Mouse (Mus musculus) brown adipose tissue, adult 24 weeks (tissue): ENCODE measurements around the gene Rdh16. TPM values are rescaled to one million over a fixed set of nuclear protein-coding genes. Genes with fewer than 3 reads are reported as not detected.
"Not testable (repeated sequence)": the region's sequence is repeated elsewhere in the genome, so short reads cannot be mapped to it uniquely, and the experiment has no call there.

ENCODE experiments used
- H3K27ac ChIP-seq: fragments of 200-500 bp; replicated peaks from 2 replicates; pipeline ENCODE4 v1.5.1; 2012; ENCODE audit warnings: low read depth, mild to moderate bottlenecking, low read length
- H3K4me1 ChIP-seq: fragments of 200-500 bp; 2 replicates; pipeline ENCODE4 v1.6.1; 2012; ENCODE audit warnings: low read length, mixed read lengths; ENCODE audit not compliant: control insufficient read depth, insufficient read depth, insufficient read length
- H3K4me3 ChIP-seq: fragments of 200-500 bp; 2 replicates; pipeline ENCODE4 v1.5.1; 2012; ENCODE audit warnings: low read depth, mild to moderate bottlenecking, low read length, moderate library complexity; ENCODE audit not compliant: insufficient read depth
- polyA plus RNA-seq: library from polyadenylated mRNA; stranded (reverse); fragments of >200 nt; gene quantifications from 2 replicates; pipeline ENCODE4 v1.2.4, GENCODE M21; 2012; ENCODE audit not compliant: missing spikeins, insufficient read depth, insufficient read length

Rdh16 gene
- polyA plus RNA-seq, 1 experiment: 0.52 TPM

DNA sequence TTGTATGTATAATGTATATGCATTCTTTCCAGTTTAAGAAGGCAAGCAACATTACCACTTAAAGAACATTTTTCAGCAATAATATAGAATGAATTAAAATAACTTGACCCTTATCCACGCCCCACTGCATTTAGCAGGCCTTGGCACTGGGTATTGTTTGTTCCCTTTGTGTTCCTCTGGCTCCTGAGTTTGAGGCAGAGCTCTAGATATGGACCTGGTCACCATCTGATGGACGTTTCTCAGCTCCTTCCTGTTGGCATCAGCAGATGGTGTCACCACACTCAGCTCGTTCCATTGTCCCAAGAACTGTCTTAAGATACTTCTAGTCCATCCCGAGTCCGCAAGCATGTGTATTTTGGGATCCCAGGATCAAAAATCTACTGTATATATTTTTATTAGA is 1.3 kb downstream of the Rdh16 start:
- Histone ChIP-seq H3K27ac (no peak overlapping the region), H3K4me3 (no peak overlapping the region), H3K4me1 (no peaks in the 10 kb centered on the region)

DNA sequence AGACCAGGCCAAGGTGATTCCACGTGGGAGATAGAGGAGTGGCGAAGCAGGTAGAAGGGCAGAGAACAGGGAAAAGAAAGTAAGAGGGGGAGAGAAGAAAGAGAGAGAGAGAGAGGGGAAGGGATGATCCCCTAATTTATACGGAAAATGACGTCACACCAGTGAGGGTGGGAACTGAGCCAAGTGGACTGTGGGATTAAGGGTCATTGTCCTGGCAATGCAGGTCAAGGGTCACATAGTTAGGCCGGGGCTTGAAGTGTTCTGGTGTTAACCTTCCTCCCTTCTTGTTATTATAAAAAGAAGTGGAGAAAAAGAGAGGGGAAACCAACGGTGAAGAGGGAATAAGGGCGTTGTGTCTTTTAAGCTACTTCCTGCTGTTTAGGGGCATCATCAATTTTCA is 3.5 kb downstream of the Rdh16 start:
- H3K27ac ChIP-seq: no peak overlapping the region
- H3K4me3 ChIP-seq: no peak overlapping the region
- H3K4me1 ChIP-seq: no peaks in the 10 kb centered on the region

DNA sequence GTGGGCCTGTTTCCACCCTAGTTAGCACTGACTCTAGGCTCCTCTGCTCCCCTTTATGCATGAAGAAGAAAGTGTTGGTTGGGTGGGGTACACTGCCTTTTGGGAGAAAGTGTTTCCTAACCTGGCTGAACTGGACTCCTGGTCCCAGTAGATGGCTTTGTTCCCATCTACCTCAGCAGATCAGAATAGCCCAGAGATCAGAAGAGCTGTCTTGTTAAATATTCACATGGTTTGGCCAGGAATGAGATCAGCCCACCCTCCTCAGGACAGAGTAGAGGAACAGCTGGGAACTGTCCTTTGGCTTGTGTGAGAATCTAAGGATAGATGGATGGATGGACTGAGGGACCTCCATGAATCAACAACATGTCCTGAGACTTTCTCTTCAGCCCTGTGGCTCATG is 14.9 kb downstream of the Rdh16 start:
- H3K27ac ChIP-seq: no peak overlapping the region
- H3K4me3 ChIP-seq: no peak overlapping the region
- no peaks in the 10 kb centered on the region for H3K4me1 ChIP-seq

DNA sequence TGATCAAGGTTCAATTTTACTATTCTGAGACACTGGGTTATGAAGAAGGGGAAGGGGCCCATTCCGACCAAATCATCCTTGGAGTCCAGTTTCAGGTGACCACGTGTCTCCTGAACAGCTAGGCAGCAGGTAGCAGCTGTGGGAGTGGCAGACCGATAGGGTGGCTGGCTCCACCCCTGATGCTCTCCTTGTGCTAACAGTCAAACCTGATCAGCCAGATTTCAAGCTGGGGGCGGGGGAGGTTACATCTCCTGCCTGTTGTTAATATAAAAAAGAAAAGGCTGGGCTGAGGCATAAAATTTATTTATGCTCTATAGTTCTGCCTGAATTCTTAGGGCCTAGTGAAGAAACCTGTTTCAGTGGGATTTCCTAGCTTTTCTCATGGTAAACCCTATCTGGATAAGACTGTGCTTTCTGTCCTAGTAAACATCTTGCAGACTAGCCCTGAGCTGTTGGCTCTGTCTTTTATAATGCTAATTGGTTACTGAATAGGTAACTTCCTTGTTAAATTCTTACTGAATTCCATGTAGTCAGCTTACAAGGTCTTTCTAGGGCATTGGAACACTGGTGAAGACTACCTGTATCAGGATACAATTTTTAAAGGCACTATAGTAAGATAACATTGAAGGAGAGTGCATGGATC is 16.4 kb downstream of the Rdh16 start:
- not testable (repeated sequence) for H3K4me1 ChIP-seq, H3K4me3 ChIP-seq, H3K27ac ChIP-seq

DNA sequence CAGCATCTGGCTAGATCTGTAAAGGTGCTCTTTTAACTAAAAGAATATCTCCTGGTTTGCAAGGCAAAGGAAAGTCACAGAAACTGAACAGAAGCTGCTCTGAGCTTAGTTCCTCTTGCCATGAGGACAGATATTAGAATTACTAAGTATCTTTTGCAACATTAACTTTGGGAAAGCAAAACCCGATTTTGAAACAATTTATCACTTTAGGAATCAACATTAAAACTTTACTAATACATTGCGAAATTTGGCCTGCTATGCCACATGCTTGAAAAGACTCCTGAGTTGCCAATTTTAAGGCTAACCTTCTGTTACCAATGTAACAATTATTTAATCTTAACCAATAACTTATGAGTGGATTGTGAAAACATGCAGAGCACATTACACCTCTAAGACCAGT is 20.9 kb downstream of the Rdh16 start:
- H3K4me1 ChIP-seq, H3K4me3 ChIP-seq, H3K27ac ChIP-seq: not testable (repeated sequence)

DNA sequence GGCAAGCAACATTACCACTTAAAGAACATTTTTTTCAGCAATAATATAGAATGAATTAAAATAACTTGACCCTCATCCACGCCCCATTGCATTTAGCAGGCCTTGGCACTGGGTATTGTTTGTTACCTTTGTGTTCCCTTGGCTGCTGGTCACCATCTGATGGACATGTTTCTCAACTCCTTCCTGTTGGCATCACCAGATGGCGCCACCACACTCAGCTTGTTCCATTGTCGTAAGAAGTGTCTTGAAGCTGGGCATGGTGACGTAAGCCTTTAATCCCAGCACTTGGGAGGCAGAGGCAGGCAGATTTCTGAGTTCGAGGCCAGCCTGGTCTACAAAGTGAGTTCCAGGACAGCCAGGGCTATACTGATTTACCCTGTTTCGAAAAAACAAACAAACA is 24.4 kb downstream of the Rdh16 start:
- H3K27ac ChIP-seq: no peak overlapping the region
- H3K4me1 ChIP-seq: no peaks in the 10 kb centered on the region
- no peak overlapping the region for H3K4me3 ChIP-seq

DNA sequence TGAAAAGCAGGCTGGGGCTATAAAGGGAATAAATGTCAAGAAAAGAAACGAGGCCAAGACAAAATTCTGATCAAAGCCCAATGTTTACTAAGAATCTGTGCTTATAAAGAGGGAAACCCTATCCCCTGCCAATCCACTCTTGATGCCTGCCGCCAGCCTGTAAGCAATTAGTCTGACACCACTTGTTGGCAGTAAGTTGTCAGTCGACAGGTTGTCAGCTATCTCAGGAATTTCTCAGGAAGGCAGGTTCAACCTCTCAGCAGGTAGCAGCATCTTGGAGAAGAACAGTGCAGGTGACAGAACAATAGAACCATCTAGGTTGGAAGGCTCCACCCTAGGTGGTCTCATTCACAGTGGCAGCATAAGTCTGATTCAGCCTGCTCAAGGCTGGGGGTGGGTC is 28.2 kb downstream of the Rdh16 start:
- Histone ChIP-seq H3K4me3 (no peak overlapping the region), H3K4me1 (no peaks in the 10 kb centered on the region), H3K27ac (no peak overlapping the region)

DNA sequence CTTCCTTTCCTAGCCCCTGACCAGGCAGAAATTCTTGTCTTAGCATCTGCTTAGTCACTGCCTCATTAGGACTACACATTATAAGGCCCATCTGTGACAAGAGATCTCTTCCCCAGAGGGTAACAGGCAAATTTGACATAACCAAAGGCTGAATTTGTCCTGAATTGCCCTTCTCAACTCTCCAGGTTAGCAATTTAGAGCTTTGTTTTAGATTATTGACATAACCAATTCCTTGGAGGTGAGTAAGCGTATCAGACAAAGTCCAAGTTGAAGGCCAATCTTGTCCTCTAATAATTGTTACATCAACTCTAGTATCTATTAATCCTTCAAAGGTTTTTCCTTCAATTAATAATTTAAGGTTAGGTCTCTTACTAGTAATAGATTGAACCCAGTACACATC is 33.2 kb downstream of the Rdh16 start:
- H3K27ac ChIP-seq, H3K4me3 ChIP-seq, H3K4me1 ChIP-seq: not testable (repeated sequence)

DNA sequence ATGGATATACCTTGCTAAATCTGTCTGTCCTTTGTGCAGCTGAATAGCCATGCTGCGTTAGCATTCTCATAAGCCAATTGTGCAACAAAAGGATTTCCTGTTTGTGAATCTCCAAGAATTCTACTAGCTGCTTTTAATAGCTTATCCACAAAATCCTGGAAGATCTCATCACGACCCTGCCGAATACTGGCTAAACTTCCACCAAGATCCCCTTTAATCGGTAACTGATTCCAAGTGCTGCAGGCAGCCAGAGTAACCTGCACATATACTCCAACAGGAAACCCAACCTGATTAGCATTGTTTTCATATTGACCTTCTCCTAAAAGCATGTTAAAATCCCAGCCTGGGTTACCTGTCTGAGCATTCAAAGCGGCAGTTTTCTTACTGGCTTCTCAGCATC is 34.3 kb downstream of the Rdh16 start:
- Histone ChIP-seq H3K4me3 (no peak overlapping the region), H3K27ac (no peak overlapping the region), H3K4me1 (no peaks in the 10 kb centered on the region; the same call in 1 of the 2 replicates)

DNA sequence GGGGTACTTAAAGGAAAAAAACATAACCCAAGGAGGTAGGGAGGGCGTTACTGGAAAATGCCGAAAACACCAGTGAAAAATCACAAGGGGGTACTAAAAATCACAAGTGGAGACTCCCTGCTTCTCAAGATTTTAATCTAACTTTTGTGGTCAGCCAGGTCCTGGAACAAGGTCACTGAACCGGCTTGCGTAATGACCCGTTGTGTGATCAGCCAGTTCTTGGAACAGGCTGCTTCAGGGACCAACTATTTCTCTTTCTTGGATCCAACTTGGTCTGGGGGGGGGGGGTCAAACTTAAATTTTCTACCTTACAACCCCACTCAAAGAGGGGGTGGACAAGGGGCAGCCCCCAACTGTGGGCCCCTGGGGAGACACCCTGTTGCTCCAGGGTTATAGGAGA is 36.8 kb downstream of the Rdh16 start:
- H3K4me1 ChIP-seq, H3K27ac ChIP-seq, H3K4me3 ChIP-seq: not testable (repeated sequence)

DNA sequence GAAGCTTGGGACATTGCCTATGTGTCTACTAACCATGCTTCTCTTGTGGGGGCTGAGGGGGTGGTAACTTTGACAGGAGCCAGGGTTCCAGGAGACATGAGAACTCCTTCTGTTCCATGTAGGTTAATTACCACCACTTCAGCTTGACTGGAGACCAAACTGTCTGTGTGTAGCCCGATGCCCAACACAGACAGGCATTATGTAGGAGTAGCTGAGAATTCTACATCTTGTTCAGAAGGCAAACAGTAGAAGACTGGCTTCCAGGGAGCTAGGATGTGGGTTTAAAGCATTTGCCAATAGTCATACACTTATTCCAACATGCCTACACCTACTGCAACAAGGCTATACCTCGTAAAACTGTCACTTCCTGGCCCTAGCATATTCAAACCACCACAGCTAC is 37.6 kb downstream of the Rdh16 start:
- Histone ChIP-seq H3K4me1 (no peaks in the 10 kb centered on the region; the same call in 1 of the 2 replicates), H3K27ac (no peak overlapping the region), H3K4me3 (no peak overlapping the region)

DNA sequence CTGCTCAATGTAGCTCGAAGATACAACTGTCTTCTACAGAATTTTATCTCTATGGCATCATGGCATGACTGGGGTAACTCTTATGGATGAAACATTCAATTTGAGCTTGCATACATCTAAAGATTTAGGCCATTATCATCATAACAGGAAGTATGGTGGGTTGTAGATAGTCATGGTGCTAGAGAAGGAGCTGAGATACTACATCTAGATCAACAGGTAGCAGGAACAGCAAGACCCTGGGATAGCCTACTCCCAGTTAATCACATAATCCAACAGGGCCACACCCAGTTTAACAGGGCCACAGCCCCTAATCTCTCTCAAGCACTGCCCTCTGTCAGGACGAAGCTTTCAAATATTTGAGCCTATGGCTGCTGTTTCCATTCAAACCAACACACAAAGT is 39.8 kb downstream of the Rdh16 start:
- Histone ChIP-seq H3K4me1 (no peaks in the 10 kb centered on the region), H3K4me3 (no peak overlapping the region), H3K27ac (no peak overlapping the region)

DNA sequence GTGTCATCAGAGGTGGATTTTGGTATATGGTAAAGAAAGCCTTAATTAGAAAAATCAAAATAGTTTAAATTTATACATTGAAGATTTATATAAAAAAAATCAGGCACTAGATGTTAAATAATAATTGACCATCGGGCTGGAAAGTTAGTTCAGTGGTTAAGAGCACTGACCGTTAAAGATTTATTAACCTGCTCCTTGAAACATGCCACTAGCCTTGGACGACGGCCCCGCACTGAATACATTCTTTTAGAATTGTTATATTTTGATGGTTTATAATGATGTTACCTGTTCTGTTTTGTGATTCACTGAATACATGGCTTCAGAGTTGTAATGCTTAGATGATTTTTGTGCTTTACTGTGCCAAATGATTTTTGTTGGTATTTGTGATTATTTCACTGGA is 45.0 kb downstream of the Rdh16 start:
- not testable (repeated sequence) for H3K4me3 ChIP-seq, H3K27ac ChIP-seq, H3K4me1 ChIP-seq

DNA sequence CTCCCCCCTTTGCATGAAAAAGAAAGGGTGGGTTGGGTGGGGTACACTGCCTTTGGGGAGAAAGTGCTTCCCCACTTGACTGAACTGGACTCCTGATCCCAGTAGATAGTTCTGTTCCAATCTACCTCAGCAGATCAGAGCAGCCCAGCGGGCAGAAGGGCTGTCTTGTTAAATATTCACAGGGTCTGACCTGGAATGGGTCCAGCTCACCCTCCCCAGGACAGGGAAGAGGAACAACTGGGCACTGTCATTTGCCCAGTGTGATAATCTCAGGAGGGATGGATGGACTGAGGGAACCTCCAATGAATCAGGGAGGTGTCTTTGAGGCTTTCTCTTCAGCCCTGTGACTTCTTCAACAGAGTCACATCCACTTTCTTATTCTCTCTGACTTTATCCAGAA is 47.1 kb downstream of the Rdh16 start:
- Histone ChIP-seq H3K27ac (no peak overlapping the region), H3K4me3 (no peak overlapping the region)

DNA sequence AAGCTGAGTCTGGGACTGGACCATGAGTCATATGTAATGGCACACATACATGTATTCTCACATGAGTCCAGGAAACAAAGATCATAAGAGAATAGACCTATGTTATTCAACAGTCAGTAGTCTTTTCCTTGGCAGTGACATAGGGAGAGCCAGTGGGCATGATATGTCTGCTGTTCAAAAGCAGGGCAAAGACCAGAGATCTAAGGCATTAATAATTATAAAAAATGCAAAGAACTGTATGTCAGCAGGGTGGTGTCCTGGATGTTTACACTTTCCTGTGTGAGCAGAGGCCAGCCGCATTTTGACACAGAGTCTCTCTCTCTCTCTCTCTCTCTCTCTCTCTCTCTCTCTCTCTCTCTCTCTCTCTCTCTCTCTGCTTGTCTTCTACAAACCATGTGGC is 48.7 kb downstream of the Rdh16 start, which contains the start of gene Rdh19:
TSS of gene Rdh19 (plus strand) at position 301 of the 400 bp plus-strand sequence.
- H3K4me3 ChIP-seq: no peak within 1 kb of the TSS
- no peaks in the 10 kb centered on the region for H3K4me1 ChIP-seq
- no peak within 1 kb of the TSS for H3K27ac ChIP-seq

More for the DNA sequence above, 47.1 kb downstream of the Rdh16 start:
- no peaks in the 10 kb centered on the region for H3K4me1 ChIP-seq

DNA sequence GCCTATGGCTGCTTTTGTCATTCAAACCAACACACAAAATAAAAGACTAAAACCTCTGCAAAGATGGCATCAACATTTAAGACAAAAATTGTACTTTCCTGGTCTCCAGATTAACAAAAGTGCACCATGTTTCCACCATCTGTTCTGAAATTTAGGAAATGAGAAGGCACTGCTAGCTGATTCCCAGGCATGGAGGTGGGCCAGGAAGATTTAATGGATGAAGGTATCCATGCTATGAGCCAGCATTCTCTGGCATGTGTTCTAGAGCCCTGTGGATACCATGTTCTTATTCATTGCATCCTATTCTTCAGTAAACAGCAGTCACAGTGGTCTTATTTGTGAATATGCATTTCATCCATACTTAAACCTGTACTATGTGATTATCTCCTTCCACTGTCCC is 55.4 kb downstream of the Rdh16 start:
- H3K27ac ChIP-seq: no peak overlapping the region
- H3K4me1 ChIP-seq: no peaks in the 10 kb centered on the region
- H3K4me3 ChIP-seq: no peak overlapping the region

DNA sequence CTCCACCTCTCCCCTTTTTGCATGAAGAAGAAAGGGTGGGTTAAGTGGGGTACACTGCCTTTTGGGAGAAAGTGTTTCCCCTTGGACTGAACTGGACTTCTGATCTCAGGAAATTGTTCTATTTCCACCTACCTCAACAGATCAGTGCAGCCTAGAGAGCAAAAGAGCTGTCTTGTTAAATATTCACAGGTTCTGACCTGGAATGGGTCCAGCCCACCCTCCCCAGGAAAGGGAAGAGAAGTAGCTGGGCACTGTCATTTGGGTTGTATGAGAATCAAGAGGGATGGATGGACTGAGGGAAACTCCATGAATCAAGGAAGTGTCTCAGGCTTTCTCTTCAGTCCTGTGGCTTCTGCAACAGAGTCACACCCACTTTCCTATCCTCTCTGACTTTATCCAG is 64.0 kb downstream of the Rdh16 start:
- Histone ChIP-seq H3K4me1 (no peaks in the 10 kb centered on the region), H3K27ac (no peak overlapping the region), H3K4me3 (no peak overlapping the region)
